Mouse (Mus musculus) midbrain, embryonic 14.5 days (tissue): ENCODE data around the gene Slc46a3. TPM values are rescaled to one million over a fixed set of nuclear protein-coding genes. Genes with fewer than 3 reads are reported as not detected.

Experiments used
- ATAC-seq: fragments of 200-750 bp; cut with Nextera tagmentation; 2 replicates; pipeline ENCODE4 v1.8.0; 2017; ENCODE audit warnings: moderate number of reproducible peaks, moderate library complexity; ENCODE audit not compliant: low FRiP score, low TSS enrichment
- DNase-seq: peaks from one replicate; pipeline ENCODE4 v3.0.0-alpha.2; 2015
- H3K27ac ChIP-seq: fragments of 300-500 bp; sonication (generic); replicated peaks from 2 replicates; pipeline ENCODE4 v1.5.1; 2014; ENCODE audit warnings: mild to moderate bottlenecking, low read depth, low read length, moderate library complexity
- H3K27me3 ChIP-seq: fragments of 300-500 bp; sonication (generic); 2 replicates; pipeline ENCODE4 v1.6.1; 2014; ENCODE audit warnings: low read length, control low read depth, mixed read lengths; ENCODE audit not compliant: control insufficient read depth, insufficient read depth
- H3K36me3 ChIP-seq: fragments of 300-500 bp; sonication (generic); 2 replicates; pipeline ENCODE4 v1.6.1; 2014; ENCODE audit warnings: low read length, control low read depth; ENCODE audit not compliant: control insufficient read depth, insufficient read depth
- H3K4me1 ChIP-seq: fragments of 300-500 bp; sonication (generic); 2 replicates; pipeline ENCODE4 v1.6.1; 2014; ENCODE audit warnings: mild to moderate bottlenecking, antibody characterized with exemption, low read length, control low read depth; ENCODE audit not compliant: control insufficient read depth, insufficient read depth
- H3K4me2 ChIP-seq: fragments of 300-500 bp; sonication (generic); 2 replicates; pipeline ENCODE4 v1.6.1; 2014; ENCODE audit warnings: mild to moderate bottlenecking, low read length, moderate library complexity
- H3K4me3 ChIP-seq: fragments of 300-500 bp; sonication (generic); replicated peaks from 2 replicates; pipeline ENCODE4 v1.5.1; 2014; ENCODE audit warnings: low read depth, low read length
- H3K9ac ChIP-seq: fragments of 300-500 bp; sonication (generic); replicated peaks from 2 replicates; pipeline ENCODE4 v1.6.1; 2014; ENCODE audit warnings: mild to moderate bottlenecking, low read length, moderate library complexity
- H3K9me3 ChIP-seq: fragments of 300-500 bp; sonication (generic); 2 replicates; pipeline ENCODE4 v1.6.1; 2016; ENCODE audit warnings: low read length, control low read depth, mixed read lengths; ENCODE audit not compliant: control insufficient read depth
- WGBS: fragments of 180-500 bp; shearing (Covaris S2); extraction: QIAGEN DNeasy Blood & Tissue Kit; methylation state at CpG from one replicate; pipeline ENCODE4 v1.1.7; 2014; 5-methylcytosine and 5-hydroxymethylcytosine counted together
- polyA plus RNA-seq: library from polyadenylated mRNA; unstranded; fragments of >200 nt; fragmentation: Nextera tagmentation; extraction: Ambion mirVana; gene quantifications from 2 replicates; pipeline ENCODE4 v1.2.1, GENCODE M21; 2014

Gene Slc46a3
- polyA plus RNA-seq, result 2.9 and 4.6 TPM in 2 replicates

- under 1% methylated on average over 47 of the region's 47 CpGs for WGBS
- peak within 1 kb of the TSS; percentile 74 for H3K4me2 ChIP-seq
- H3K4me3 ChIP-seq, result peak within 1 kb of the TSS; percentile 58
- 0 out of 2 replicates have a peak, but pooled peaks cover 6% of the 10 kb centered on the region for H3K4me1 ChIP-seq
- ATAC-seq (peak; percentile 98), DNase-seq (peak; percentile 95)
- H3K9ac ChIP-seq, result peak within 1 kb of the TSS; percentile 55
- no peaks in the 10 kb centered on the region for H3K36me3 ChIP-seq
- H3K27ac ChIP-seq, result no peak within 1 kb of the TSS
- H3K27me3 ChIP-seq, result 0 out of 2 replicates have a peak, but pooled peaks cover 4% of the 10 kb centered on the region
- H3K9me3 ChIP-seq, result no peaks in the 10 kb centered on the region
Measured at GRCm38 (mm10) chr5:147894455-147895076, at the start of gene Slc46a3. TSS of gene Slc46a3 (minus strand) at chr5:147894815.

GRCm38 (mm10) chr5:147939226-147939625, 44.6 kb upstream of the Slc46a3 start:
- Histone ChIP-seq H3K27me3 (no peaks in the 10 kb centered on the region), H3K9me3 (peaks cover 3% of the 10 kb centered on the region; the same call in 1 of the 2 replicates), H3K4me3 (no peak overlapping the region), H3K4me1 (no peaks in the 10 kb centered on the region), H3K4me2 (no peak overlapping the region), H3K27ac (no peak overlapping the region), H3K36me3 (no peaks in the 10 kb centered on the region), H3K9ac (no peak overlapping the region)
- WGBS, result 80% methylated on average over 5 of the region's 5 CpGs
- ATAC-seq (no peak), DNase-seq (peak; percentile 40)

GRCm38 (mm10) chr5:147935096-147935495, 40.5 kb upstream of the Slc46a3 start:
- no peak overlapping the region for H3K4me3 ChIP-seq
- ATAC-seq (no peak), DNase-seq (no peak)
- no peak overlapping the region for H3K4me2 ChIP-seq
- H3K9ac ChIP-seq, result no peak overlapping the region
- no peaks in the 10 kb centered on the region for H3K36me3 ChIP-seq
- H3K27ac ChIP-seq, result no peak overlapping the region
- no peaks in the 10 kb centered on the region for H3K4me1 ChIP-seq
- no peaks in the 10 kb centered on the region for H3K9me3 ChIP-seq
- 94% methylated on average over 13 of the region's 13 CpGs for WGBS
- no peaks in the 10 kb centered on the region for H3K27me3 ChIP-seq

GRCm38 (mm10) chr5:147928668-147929497, 34.3 kb upstream of the Slc46a3 start:
- Histone ChIP-seq H3K9ac (no peak overlapping the region), H3K4me1 (no peaks in the 10 kb centered on the region), H3K4me2 (no peak overlapping the region), H3K9me3 (no peaks in the 10 kb centered on the region), H3K36me3 (no peaks in the 10 kb centered on the region), H3K27ac (no peak overlapping the region), H3K27me3 (no peaks in the 10 kb centered on the region), H3K4me3 (no peak overlapping the region)
- DNase-seq (no peak), ATAC-seq (no peak)
- 81% methylated on average over 7 of the region's 7 CpGs for WGBS

GRCm38 (mm10) chr5:147925935-147926604, 31.5 kb upstream of the Slc46a3 start:
- 72% methylated on average over 15 of the region's 15 CpGs for WGBS
- Histone ChIP-seq H3K9me3 (no peaks in the 10 kb centered on the region), H3K4me1 (no peaks in the 10 kb centered on the region), H3K27ac (no peak overlapping the region), H3K27me3 (no peaks in the 10 kb centered on the region), H3K9ac (no peak overlapping the region), H3K4me2 (no peak overlapping the region), H3K4me3 (no peak overlapping the region), H3K36me3 (no peaks in the 10 kb centered on the region)
- ATAC-seq, result no peak
- DNase-seq, result peak; percentile 35

GRCm38 (mm10) chr5:147924621-147925020, 30.0 kb upstream of the Slc46a3 start:
- no peaks in the 10 kb centered on the region for H3K4me1 ChIP-seq
- no peaks in the 10 kb centered on the region for H3K36me3 ChIP-seq
- H3K27me3 ChIP-seq, result no peaks in the 10 kb centered on the region
- no peak overlapping the region for H3K9ac ChIP-seq
- ATAC-seq (no peak), DNase-seq (no peak)
- H3K27ac ChIP-seq, result no peak overlapping the region
- H3K4me3 ChIP-seq, result no peak overlapping the region
- 83% methylated on average over 5 of the region's 5 CpGs for WGBS
- no peaks in the 10 kb centered on the region for H3K9me3 ChIP-seq
- no peak overlapping the region for H3K4me2 ChIP-seq

GRCm38 (mm10) chr5:147918044-147918846, 23.6 kb upstream of the Slc46a3 start:
- H3K9ac ChIP-seq, result no peak overlapping the region
- WGBS, result 81% methylated on average over 17 of the region's 17 CpGs

GRCm38 (mm10) chr5:147916171-147916570, 21.6 kb upstream of the Slc46a3 start:
- H3K9ac ChIP-seq, result no peak overlapping the region
- DNase-seq, result no peak
- WGBS, result 93% methylated on average over 9 of the region's 9 CpGs
- H3K4me3 ChIP-seq, result no peak overlapping the region
- H3K4me2 ChIP-seq, result no peak overlapping the region
- H3K27me3 ChIP-seq, result no peaks in the 10 kb centered on the region
- no peak overlapping the region for H3K27ac ChIP-seq
- no peaks in the 10 kb centered on the region for H3K4me1 ChIP-seq
- H3K36me3 ChIP-seq, result no peaks in the 10 kb centered on the region
- H3K9me3 ChIP-seq, result no peaks in the 10 kb centered on the region
- ATAC-seq, result no peak

More at GRCm38 (mm10) chr5:147918044-147918846, 23.6 kb upstream of the Slc46a3 start:
- Histone ChIP-seq H3K4me1 (no peaks in the 10 kb centered on the region), H3K36me3 (no peaks in the 10 kb centered on the region), H3K4me2 (no peak overlapping the region), H3K9me3 (no peaks in the 10 kb centered on the region), H3K27me3 (no peaks in the 10 kb centered on the region), H3K4me3 (no peak overlapping the region), H3K27ac (no peak overlapping the region)
- no peak for DNase-seq
- ATAC-seq, result no peak
